Mouse (Mus musculus) spleen, adult 2 months (tissue): Measurements from ENCODE around the gene Gm13212. TPM values are rescaled to one million over a fixed set of nuclear protein-coding genes. Genes with fewer than 3 reads are reported as not detected.

Experiments
- polyA plus RNA-seq: library from polyadenylated mRNA; depleted of rRNA; stranded (reverse); fragments of >200 nt; gene quantifications from 2 replicates; pipeline ENCODE4 v1.2.3, GENCODE M21; 2012; rRNA removed

Gene Gm13212
- polyA plus RNA-seq, 1 experiment: 0.15 TPM

Other genes starting within 250 kb of the Gm13212 start
- gene Zfp990, start 74.4 kb upstream of the Gm13212 start, polyA plus RNA-seq: 0.23 TPM in 1 of 2 replicates, not detected in the other
- not detected in 2 replicates for gene Zfp980, start 85.5 kb downstream of the Gm13212 start, polyA plus RNA-seq